Mouse (Mus musculus) kidney, adult 11 months (tissue): ENCODE data around the gene Cabin1.

Experiments used
- DNase-seq: peaks from one replicate; pipeline ENCODE4 v3.0.0; 2022

Cabin1 gene

GRCm38 (mm10) chr10:75635019-75635692 lies 129.0 kb downstream of the Cabin1 start:
- no peak for DNase-seq

DNA sequence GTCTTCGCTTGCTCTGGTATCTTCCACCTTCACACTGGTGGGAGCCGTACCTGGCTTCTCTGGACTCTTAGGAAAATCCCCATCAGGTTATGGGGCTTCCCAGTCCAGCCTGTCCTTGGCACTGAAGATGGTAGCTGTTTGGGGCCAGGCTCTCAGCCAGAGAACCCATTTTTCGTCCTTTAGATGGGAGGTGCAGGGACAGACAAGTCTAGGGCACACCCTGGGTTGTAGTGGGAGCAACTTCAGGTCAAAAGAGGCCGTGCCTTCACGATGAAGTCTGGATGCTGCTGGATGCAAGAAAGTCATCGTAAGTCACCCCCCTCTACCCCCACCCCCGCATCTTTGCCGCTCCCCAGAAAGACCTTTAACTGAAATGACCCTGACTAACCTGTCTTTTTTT lies 129.5 kb downstream of the Cabin1 start:
- DNase-seq: no peak

DNA sequence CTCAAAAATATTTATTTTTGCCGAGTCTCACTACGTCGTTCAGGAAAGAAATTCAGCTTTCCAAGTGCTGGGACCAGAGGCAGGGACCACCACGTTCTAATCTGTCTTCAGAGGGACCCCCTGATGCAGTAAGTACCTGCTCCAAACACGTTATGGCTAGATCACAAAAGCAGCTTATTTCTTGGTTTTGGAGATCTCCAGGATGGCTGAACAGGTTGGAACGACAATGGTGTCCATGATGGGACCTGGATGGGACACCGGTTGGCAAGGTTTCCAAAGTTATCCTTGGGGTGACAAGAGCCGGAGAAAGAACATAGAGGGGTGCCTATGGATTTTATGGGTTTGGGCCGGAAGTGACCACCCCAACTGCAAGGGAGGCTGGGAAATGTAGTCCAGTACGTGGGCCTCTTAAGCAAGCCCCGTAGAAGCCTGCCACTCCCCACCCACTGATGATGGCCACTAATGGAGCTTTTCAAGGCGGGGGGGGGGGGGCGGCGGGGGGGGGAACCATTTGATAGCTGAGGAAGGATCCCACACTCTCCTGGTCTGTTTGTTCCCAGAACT lies 130.5 kb downstream of the Cabin1 start:
- no peak for DNase-seq

- DNase-seq: no peak
Observed at GRCm38 (mm10) chr10:75633048-75633447, 131.1 kb downstream of the Cabin1 start.

DNA sequence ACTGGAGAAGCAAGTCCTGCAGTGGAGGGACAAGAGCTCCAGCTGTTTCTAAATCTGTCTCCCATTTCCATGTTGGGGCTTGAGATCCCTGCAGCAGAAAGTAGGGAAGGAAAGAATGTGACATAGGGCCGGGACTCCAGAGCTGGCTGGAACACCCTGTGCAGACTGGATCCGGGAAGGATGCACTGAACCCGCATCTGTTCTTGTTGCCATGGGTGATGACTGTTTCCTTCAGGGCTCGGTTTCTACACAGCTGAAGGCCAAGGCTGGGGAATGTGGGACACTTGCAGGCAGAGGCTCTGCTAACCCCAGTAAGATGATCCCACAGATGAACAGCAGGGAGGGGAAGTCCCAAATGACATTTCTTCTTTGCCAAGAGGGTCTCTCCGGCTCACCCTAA lies 131.5 kb downstream of the Cabin1 start:
- no peak for DNase-seq

DNA sequence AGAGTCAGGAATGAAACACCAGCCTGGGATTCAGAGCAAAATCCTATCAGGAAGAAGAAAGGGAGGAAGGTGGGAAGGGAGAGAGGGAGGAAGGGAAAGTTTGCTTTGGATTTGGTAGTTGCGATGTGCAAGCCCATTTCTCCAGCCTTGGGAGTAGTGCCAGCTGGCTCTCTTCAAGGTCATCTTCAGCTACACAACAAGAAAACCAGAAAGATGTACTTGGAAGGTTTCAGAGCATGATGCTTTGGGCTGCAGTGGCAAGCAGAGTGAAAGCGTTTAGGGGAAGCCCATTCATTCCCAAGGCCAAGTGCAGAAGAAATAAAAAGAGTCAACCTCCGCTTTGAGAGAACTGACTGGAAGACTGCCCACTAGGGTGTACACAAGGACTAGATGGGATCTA lies 136.7 kb downstream of the Cabin1 start:
- DNase-seq: no peak

GRCm38 (mm10) chr10:75626991-75627390 lies 137.2 kb downstream of the Cabin1 start:
- no peak for DNase-seq

GRCm38 (mm10) chr10:75625920-75626319 lies 138.2 kb downstream of the Cabin1 start:
- DNase-seq: no peak

DNA sequence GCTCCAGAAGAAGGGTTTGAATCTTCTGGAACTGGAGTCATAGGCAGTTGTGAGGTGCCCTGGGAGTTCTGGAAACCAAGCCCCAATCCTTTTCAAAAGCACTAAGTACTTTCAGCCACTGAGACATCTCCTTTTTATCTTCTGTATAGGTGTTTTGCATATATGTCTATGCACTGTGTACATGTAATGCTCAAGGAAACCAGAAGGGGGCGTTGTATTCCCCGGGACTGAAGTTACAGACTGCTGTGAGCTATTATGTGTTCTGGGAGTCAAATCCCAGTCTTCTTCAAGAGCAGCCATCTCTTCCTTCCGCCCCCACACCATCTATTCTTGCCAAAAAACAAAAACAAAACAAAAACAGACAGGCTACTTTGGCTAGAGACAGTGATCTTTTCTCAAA lies 143.3 kb downstream of the Cabin1 start:
- no peak for DNase-seq

DNA sequence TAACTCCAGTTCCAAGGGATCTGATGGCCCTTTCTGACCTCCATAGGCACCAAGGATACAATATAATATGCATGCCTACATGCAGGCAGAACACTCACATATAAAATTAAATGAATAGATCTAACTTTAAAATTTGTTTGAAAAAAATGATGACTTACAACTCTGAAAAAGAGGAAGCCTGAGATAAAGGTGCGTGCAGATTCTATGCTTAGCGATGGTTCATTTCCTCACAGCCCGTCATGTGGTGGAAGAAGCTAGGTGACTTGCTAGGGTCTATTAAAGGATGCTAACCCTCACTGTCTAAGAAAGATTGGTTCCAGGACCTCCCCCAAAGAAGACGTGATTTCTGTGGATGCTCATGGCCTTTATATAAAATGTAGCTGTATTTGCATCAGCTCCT lies 148.1 kb downstream of the Cabin1 start:
- DNase-seq: no peak

DNA sequence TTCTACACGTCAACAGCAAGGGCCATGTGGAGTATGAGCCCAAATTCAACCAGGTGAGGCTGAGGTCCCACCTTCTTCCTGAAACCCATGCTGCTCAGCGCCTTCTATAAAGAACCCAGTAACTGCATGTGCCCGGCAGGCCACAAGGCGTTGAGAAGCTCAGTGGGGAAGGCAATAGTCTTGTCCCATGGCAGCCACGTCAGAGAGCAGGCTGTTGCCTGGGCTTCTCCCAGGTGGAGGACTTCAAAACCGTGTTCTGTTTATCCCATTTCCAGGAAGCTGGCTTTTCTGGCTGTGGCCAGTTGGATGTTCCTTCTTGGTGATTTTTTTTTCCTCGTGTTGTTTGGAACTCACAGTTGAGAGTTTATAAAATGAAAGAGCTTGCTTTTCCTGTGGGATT lies 153.7 kb downstream of the Cabin1 start:
- DNase-seq: no peak

- no peak for DNase-seq
Observed at GRCm38 (mm10) chr10:75608975-75609374, 155.2 kb downstream of the Cabin1 start.

GRCm38 (mm10) chr10:75607253-75607652 lies 156.9 kb downstream of the Cabin1 start:
- no peak for DNase-seq

GRCm38 (mm10) chr10:75605162-75605846 lies 158.8 kb downstream of the Cabin1 start:
- DNase-seq: no peak

- no peak for DNase-seq
Observed at GRCm38 (mm10) chr10:75600189-75600730, 163.9 kb downstream of the Cabin1 start.
